Mouse (Mus musculus): ENCODE measurements around the gene Slc1a2.

GRCm38 (mm10) chr2:102804109-102804508, 145.7 kb downstream of the Slc1a2 start:
- TF ChIP-seq CTCF (IDR thresholded peaks at IDR 0.05; ENCODE audit: extremely low read depth, insufficient read depth, insufficient read length, insufficient replicate concordance) (no peak), POLR2A (IDR thresholded peaks at IDR 0.05; ENCODE audit: low read depth, low read length) (no peak)
